In genomic region chr8:61224380-61225092, GRCm38 (mm10) we compare ENCODE assay signal across 8 mouse cellular contexts. TPM values are rescaled to one million over a fixed set of nuclear protein-coding genes. Genes with fewer than 3 reads are reported as not detected.
DNase-seq lines count a peak whose midpoint lies in the region; ATAC-seq and TF ChIP-seq lines count a peak whose summit lies in the region.

No protein-coding gene starts in this region.

- no peak for DNase-seq in ES-E14 (ENCODE audit: low read depth, low spot score)
- DNase-seq in forebrain, embryonic 11.5 days (ENCODE audit: low spot score), result peak; percentile 71
- DNase-seq in heart, postnatal 4 days, result peak; percentile 56
- peak; percentile 26 for DNase-seq in layer of hippocampus, adult 9-11 months
- DNase-seq in lung, postnatal 25 days (ENCODE audit: low spot score), result peak; percentile 34
- DNase-seq in retina, postnatal 7 days (ENCODE audit: low read depth, low spot score), result peak; percentile 30
- peak; percentile 33 for DNase-seq in urinary bladder, adult 2 months (ENCODE audit: low spot score)

- no peak for TF ChIP-seq CTCF in bone marrow, adult 2 months (IDR thresholded peaks at IDR 0.05; ENCODE audit: control insufficient read depth, insufficient read depth, low read length)

- H3K27ac ChIP-seq in ES-E14 (ENCODE audit: insufficient read depth, low read depth, low read length, poor library complexity, severe bottlenecking), result no peak overlapping the region
- no peak overlapping the region; the same call in 1 of the 2 replicates for H3K27ac ChIP-seq in bone marrow, adult 2 months (ENCODE audit: control insufficient read depth, insufficient read depth, low read depth, low read length, poor library complexity)
- peak overlapping the region; percentile 74 for H3K27ac ChIP-seq in forebrain, embryonic 11.5 days (ENCODE audit: low read depth, low read length)

- no peaks in the 10 kb centered on the region for H3K36me3 ChIP-seq in ES-E14 (ENCODE audit: control insufficient read depth, insufficient read depth, low read length, poor library complexity, severe bottlenecking)
- H3K36me3 ChIP-seq in forebrain, embryonic 11.5 days (ENCODE audit: control insufficient read depth, insufficient read depth, low read length), result no peaks in the 10 kb centered on the region

- peak overlapping the region; percentile 69 for H3K4me2 ChIP-seq in forebrain, embryonic 11.5 days (ENCODE audit: low read depth, low read length, severe bottlenecking)

- peak overlapping the region; percentile 91 to 95 for H3K4me3 ChIP-seq in ES-E14 (ENCODE audit: insufficient read depth in 1 of 2, low read depth in 1 of 2, low read length in 2 of 2, poor library complexity in 1 of 2, severe bottlenecking in 1 of 2)
- H3K4me3 ChIP-seq in bone marrow, adult 2 months (replicated peaks; ENCODE audit: control insufficient read depth, low read depth, low read length), result peak overlapping the region; percentile 61
- H3K4me3 ChIP-seq in forebrain, embryonic 11.5 days (ENCODE audit: low read depth, low read length), result peak overlapping the region; percentile 75

- H3K9ac ChIP-seq in ES-E14 (ENCODE audit: insufficient read depth, low read depth, low read length, poor library complexity, severe bottlenecking), result peak overlapping the region; percentile 85
- H3K9ac ChIP-seq in forebrain, embryonic 11.5 days (ENCODE audit: low read length), result peak overlapping the region; percentile 87

- no peaks in the 10 kb centered on the region for H3K27me3 ChIP-seq in forebrain, embryonic 11.5 days (ENCODE audit: control insufficient read depth, insufficient read depth, low read length)

- no peaks in the 10 kb centered on the region for H3K9me3 ChIP-seq in ES-E14 (ENCODE audit: control insufficient read depth, insufficient read depth, low read depth, low read length)
- H3K9me3 ChIP-seq in forebrain, embryonic 11.5 days (ENCODE audit: control insufficient read depth, low read length), result no peaks in the 10 kb centered on the region

- WGBS in bone marrow, adult 2 months, result under 1% methylated on average over 41 of the region's 41 CpGs
- 0% methylated on average over 41 of the region's 41 CpGs for WGBS in forebrain, embryonic 11.5 days

- no peak for TF ChIP-seq POLR2A in bone marrow, adult 2 months (IDR thresholded peaks at IDR 0.05; ENCODE audit: borderline replicate concordance, control insufficient read depth, low read depth, low read length)

- in situ Hi-C loops in ES-E14 (cut with MboI; ENCODE audit: low sequenced_read_pairs in 2 of 2, unreplicated experiment in 2 of 2), result no loop called here

- peaks cover 0 to 2% of the 10 kb centered on the region in 2 experiments; a peak in 2 of 4 replicates for H3K4me1 ChIP-seq in ES-E14 (ENCODE audit: control insufficient read depth in 2 of 2, insufficient read depth in 2 of 2, low read length in 2 of 2, poor library complexity in 1 of 2)
- H3K4me1 ChIP-seq in bone marrow, adult 2 months (ENCODE audit: control insufficient read depth, insufficient read depth, low read length), result no peaks in the 10 kb centered on the region; the same call in none of the 2 replicates
- peaks cover 9% of the 10 kb centered on the region for H3K4me1 ChIP-seq in forebrain, embryonic 11.5 days (replicated peaks; ENCODE audit: control insufficient read depth, insufficient read depth, low read length)

- peak; percentile 79 for ATAC-seq in forebrain, embryonic 11.5 days (replicated peaks; ENCODE audit: low FRiP score)

TF ChIP-seq in ES-E14, 5 proteins besides CTCF, POLR2A, EP300 and RAD21:
- no peak for TF ChIP-seq ZC3H11A (IDR thresholded peaks at IDR 0.05; ENCODE audit: borderline replicate concordance, low read depth, low read length)
- no peak for TF ChIP-seq MAFK (IDR thresholded peaks at IDR 0.05; ENCODE audit: insufficient read depth, low read depth, low read length)
- TF ChIP-seq ZNF384 (IDR thresholded peaks at IDR 0.05; ENCODE audit: low read depth, low read length), result no peak
- TF ChIP-seq CHD2 (IDR thresholded peaks at IDR 0.05; ENCODE audit: low read depth, low read length), result no peak
- TF ChIP-seq HCFC1 (IDR thresholded peaks at IDR 0.05; ENCODE audit: borderline replicate concordance, insufficient read depth, low read length), result 0 out of 2 replicates have a peak, but pooled peaks have one; percentile 34

RNA-seq across cellular contexts. Expression of gene Sh3rf1, which starts 0.9 kb away (rescaled TPM):
- 4.1 and 6.0 TPM in 2 replicates for total RNA-seq in ES-E14 (2012; rRNA removed)
- 1.7 and 2.4 TPM in 2 replicates for polyA plus RNA-seq in bone marrow, adult 2 months (2011; ENCODE audit: insufficient read depth, insufficient read length, low replicate concordance, missing spikeins)
- 28.1 and 28.8 TPM in 2 replicates for polyA plus RNA-seq in forebrain, embryonic 11.5 days (2014; fragmentation: Nextera tagmentation; extraction: Ambion mirVana)
- 10 to 100 TPM; 10.1 to 11.3 TPM for total RNA-seq in heart, postnatal 4 days (2021)
- polyA plus RNA-seq in urinary bladder, adult 2 months (2012; rRNA removed), result 12.7 and 15.0 TPM in 2 replicates
